Mouse (Mus musculus): ENCODE measurements around the gene Zfp668. TPM values are rescaled to one million over a fixed set of nuclear protein-coding genes. Genes with fewer than 3 reads are reported as not detected.

Zfp668 gene
- 9.0 TPM for polyA plus RNA-seq (2017; shearing (Covaris generic))

GRCm38 (mm10) chr7:127876467-127877348 is at the start of gene Zfp668:
Gene Zfp668 (minus strand): TSS chr7:127876828.

DNA sequence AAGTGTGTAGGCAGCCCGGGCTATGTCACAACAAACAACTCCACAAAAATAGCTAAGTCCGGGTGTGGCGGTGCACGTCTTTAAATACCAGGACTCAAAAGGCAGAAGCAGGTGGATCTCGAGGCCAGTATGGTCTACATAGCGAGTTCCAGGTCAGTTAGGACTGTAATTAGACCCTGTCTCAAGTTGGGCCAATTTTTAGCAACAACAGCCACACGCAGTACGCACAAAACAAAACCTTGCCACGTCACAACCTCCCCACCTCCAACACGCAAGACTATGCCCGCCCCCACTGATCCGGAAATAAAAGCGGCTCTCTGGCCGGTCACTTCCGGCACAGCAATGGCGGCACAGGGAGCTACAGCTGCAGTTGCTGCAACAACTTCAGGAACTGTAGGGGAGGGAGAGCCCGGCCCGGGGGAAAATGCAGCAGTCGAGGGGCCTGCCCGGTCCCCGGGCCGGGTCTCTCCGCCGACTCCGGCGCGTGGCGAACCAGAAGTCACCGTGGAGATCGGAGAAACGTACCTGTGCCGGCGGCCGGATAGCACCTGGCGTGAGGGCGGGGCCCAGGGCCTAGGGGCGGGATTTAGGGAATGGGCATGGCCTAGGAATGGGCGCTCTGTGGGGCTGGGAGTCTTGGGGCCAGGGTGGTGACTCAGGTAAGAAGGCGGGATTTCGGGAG is 35.7 kb upstream of the Zfp668 start, which contains the start of gene Kat8:
TSS of gene Kat8 (plus strand) at position 327 of the 682 bp plus-strand sequence.

DNA sequence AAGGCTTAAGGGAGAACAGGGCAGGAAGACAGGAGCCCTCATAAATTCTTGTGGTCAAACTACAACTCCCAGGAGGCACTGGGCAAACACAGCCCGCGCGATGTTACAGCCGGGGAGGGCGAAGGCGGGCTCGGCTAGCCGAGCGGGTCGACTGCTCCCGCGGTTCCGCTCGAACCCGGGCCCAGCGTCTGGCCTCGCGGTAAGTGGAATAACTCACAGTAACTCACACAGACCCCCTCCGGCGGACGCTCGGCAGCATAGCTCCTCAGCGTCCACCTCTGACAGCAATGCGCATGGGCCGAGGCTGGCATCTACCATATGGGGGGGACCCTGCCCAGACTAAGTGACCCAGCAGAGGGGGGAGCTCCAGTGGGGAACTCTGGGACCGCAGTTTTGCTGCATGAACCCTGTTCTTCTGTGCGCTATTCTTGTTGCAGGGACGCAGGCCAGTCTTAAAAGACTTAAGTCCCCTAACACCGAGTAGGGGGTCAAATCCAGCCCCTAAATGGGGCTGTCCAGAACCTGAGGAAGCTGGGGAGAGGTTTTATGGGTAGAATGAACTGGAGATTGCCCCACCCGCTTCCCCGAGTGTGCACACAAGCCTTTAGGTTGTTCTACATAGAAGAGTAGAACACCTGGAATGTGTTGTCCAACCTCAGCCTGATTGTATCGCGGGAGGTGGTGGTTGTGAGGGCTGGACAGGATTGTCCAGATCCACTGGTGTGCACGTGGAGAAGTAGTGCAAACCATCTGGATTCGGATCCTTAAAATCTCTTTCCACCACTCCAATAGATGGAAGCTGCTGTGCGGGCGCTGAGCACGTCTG is 27.6 kb upstream of the Zfp668 start, which contains the start of gene Bckdk:
TSS of gene Bckdk (plus strand) at position 112 of the 826 bp plus-strand sequence.

GRCm38 (mm10) chr7:127895442-127895841 is 18.8 kb upstream of the Zfp668 start, which contains the start of the genes Gm21974 and Vkorc1:
Gene Gm21974 (minus strand): TSS chr7:127895454.
Gene Vkorc1 (minus strand): TSS chr7:127895617.

GRCm38 (mm10) chr7:127890798-127891197 is 14.2 kb upstream of the Zfp668 start, which contains the start of gene Prss53:
Gene Prss53 (minus strand): TSS chr7:127890970.

GRCm38 (mm10) chr7:127876041-127876466 is 574 bp downstream of the Zfp668 start, which contains the start of gene Zfp646:
Gene Zfp646 (plus strand): TSS chr7:127876221.

DNA sequence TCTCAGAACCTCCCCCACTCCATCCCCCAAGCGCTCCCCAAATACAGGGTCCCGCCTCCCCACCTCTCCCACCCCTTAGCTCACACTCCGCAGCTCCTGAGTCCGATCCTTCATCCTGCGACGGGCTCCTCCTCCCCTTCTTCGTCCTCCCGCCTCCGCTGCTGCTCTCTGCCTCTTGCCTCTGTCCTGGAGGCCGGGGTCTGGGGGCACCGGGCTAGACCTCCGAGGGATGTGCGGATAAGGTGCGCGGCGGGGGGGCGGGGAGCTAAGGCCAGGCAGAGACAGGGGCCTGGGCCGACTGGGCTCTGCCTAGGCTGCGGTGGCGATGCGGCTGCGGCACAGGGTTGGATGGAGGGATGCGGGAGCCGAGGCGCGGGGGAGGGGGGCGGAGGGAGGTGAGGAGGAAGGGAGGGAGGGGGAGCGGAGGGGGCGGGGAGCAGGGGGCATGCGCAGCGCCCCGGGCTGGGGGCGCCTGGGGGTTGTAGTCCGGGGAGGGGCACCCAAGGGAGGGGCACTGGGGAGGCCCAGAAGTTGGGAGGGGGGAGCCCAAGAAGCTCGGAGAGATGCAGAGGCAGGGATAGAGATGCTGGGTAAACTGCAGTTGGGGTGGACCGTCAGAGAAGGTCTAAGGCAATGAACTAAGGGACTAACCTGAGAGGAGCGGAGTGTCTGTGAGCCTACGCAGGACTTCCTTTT is 52.3 kb downstream of the Zfp668 start, which contains the start of the genes Stx4a and Stx1b:
TSS of gene Stx4a (plus strand) at position 119 of the 696 bp plus-strand sequence.
TSS of gene Stx1b (minus strand) at position 374 of the 696 bp plus-strand sequence.

Other genes starting within 250 kb of the Zfp668 start
- gene Bcl7c, start 167.9 kb downstream of the Zfp668 start, polyA plus RNA-seq (2017; shearing (Covaris generic)) = 59.3 TPM
- gene Ctf1, start 164.1 kb downstream of the Zfp668 start, polyA plus RNA-seq (2017; shearing (Covaris generic)) = not detected
- gene Ctf2, start 144.7 kb downstream of the Zfp668 start, polyA plus RNA-seq (2017; shearing (Covaris generic)) = not detected
- 0.71 TPM for gene Fbxl19, start 132.3 kb downstream of the Zfp668 start, polyA plus RNA-seq (2017; shearing (Covaris generic))
- 10.5 TPM for gene Orai3, start 107.0 kb downstream of the Zfp668 start, polyA plus RNA-seq (2017; shearing (Covaris generic))
- 7.5 TPM for gene Setd1a, start 100.2 kb downstream of the Zfp668 start, polyA plus RNA-seq (2017; shearing (Covaris generic))
- not detected for gene Gm49388, start 91.2 kb downstream of the Zfp668 start, polyA plus RNA-seq (2017; shearing (Covaris generic))
- 0.79 TPM for gene Hsd3b7, start 76.2 kb downstream of the Zfp668 start, polyA plus RNA-seq (2017; shearing (Covaris generic))
- 111 TPM for gene Stx4a, start 52.5 kb downstream of the Zfp668 start, polyA plus RNA-seq (2017; shearing (Covaris generic))
- gene Stx1b, start 52.3 kb downstream of the Zfp668 start, polyA plus RNA-seq (2017; shearing (Covaris generic)) = 0.41 TPM
- 25.8 TPM for gene Zfp646, start 607 bp downstream of the Zfp668 start, polyA plus RNA-seq (2017; shearing (Covaris generic))
- gene Prss53, start 14.1 kb upstream of the Zfp668 start, polyA plus RNA-seq (2017; shearing (Covaris generic)) = 0.51 TPM
- gene Gm21974, start 18.6 kb upstream of the Zfp668 start, polyA plus RNA-seq (2017; shearing (Covaris generic)) = not detected
- 47.2 TPM for gene Vkorc1, start 18.8 kb upstream of the Zfp668 start, polyA plus RNA-seq (2017; shearing (Covaris generic))
- 39.1 TPM for gene Bckdk, start 27.3 kb upstream of the Zfp668 start, polyA plus RNA-seq (2017; shearing (Covaris generic))
- 32.7 TPM for gene Kat8, start 35.7 kb upstream of the Zfp668 start, polyA plus RNA-seq (2017; shearing (Covaris generic))
- gene Prss8, start 53.3 kb upstream of the Zfp668 start, polyA plus RNA-seq (2017; shearing (Covaris generic)) = not detected
- 1.7 TPM for gene Prss36, start 69.9 kb upstream of the Zfp668 start, polyA plus RNA-seq (2017; shearing (Covaris generic))
- gene Fus, start 90.6 kb upstream of the Zfp668 start, polyA plus RNA-seq (2017; shearing (Covaris generic)) = 253 TPM
- 95.9 TPM for gene Pycard, start 117.0 kb upstream of the Zfp668 start, polyA plus RNA-seq (2017; shearing (Covaris generic))
- gene Trim72, start 127.1 kb upstream of the Zfp668 start, polyA plus RNA-seq (2017; shearing (Covaris generic)) = not detected
- gene Itgam, start 185.8 kb upstream of the Zfp668 start, polyA plus RNA-seq (2017; shearing (Covaris generic)) = 0.39 TPM
- not detected for gene Gm49368, start 185.9 kb upstream of the Zfp668 start, polyA plus RNA-seq (2017; shearing (Covaris generic))